Mouse (Mus musculus) thymus, postnatal 10 days (tissue): ENCODE results near the gene Sec61a1.

ENCODE experiments used
- DNase-seq, 2 experiments: peaks; one replicate each; pipeline ENCODE4 v3.0.0; 2021; ENCODE audit warnings: low spot score in 2 of 2

Gene Sec61a1

DNA sequence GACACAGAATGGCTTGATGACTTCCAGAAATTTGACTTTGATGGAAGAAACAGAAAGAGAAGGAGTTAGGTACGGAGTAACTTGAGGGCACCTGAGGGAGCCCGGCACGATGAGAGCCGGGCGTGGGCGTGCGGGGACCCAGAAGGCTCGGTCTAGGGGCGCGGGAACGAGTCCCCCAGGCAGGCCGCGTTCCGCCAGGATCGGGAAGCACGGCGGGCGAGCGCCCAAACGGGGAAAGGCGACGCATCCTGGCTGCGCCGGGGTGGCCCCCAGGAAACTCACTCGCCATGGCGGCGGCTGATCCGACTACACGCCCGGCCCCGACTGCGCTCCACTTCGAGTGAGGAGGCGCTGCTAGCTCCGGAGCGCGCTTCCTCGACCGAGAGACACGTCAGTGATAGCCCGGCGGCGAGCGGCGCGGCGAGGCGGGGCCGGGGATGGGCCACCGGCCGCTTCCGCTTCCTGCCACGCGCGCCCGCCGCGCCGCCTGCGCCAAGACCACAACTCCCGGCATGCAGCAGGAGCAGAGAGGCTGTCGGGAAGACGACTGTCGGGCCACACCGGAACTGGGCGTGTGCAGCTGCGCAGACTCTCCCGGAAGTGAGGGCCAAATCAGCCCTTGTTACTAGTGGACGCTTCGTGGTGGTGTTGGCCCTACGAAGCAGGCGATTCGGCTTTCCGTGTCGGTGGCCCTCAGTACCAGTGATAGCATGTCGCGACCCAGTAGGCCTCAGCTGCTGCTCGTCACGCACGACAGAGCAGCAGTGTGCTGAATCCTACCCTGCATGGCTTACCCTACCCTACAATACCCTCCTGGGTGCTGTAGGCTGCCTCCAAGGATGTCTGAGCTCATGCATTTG is at the start of gene Sec61a1:
Gene Sec61a1, minus strand, starts transcription at position 502 of the 860 bp plus-strand sequence.
- peak; percentile 91 to 93 for DNase-seq

DNA sequence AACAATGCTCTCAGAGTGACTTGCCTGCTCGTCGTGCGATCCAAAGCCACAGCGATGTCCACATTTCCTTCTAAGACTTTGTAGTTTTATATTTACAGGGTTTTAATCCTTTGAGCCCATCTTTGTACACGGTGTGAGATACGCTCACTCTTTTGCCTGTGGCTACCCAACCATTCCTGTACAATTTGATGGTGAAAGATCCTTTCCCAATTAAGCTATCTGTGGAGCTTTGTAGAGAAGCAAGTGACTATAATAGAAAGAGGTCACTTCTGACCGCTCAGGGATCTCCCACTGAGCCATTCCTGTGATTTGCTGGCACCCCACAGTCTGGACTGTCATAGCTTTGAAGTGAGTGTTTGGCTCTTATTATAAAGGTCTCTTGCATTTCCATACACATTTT is 48.0 kb upstream of the Sec61a1 start:
- no peak for DNase-seq

DNA sequence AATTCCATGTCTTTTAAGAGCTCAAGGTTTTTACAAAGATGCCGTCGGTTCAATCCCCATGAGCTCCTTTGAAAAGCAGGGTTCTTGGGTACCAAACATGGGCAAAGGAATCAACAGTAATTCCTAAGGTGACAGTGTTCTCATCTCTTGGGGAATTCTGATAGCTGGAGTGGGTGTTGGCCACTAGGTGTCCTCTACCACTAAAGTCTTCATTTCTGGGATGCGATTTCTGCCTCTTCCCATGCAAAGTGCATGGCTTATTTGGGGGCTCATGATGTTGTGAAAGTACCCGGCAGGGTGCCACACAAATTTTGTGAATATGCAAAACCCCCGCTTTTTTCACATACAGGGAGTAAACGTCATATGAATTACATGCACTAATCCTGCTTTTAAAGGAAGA is 46.3 kb upstream of the Sec61a1 start:
- DNase-seq, result no peak

DNA sequence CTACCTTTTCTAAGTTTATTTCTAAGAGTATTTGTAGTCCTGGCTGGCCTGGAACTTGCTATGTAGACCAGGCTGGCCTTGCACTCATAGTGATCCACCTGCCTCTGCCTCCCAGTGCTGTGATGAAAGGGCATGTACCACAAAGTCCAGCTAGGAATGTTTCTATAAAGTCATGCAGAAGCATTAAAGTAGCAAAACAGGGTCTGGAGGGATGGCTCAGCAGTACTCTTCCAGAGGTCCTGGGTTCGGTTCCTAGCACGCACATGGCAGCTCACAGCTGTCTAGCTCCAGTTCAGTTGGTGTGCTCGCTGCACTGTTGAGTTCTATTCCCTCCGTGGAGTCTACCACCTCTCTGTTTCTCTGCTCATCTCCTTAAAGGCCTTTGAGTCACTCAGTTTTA is 41.5 kb upstream of the Sec61a1 start:
- DNase-seq, result no peak

DNA sequence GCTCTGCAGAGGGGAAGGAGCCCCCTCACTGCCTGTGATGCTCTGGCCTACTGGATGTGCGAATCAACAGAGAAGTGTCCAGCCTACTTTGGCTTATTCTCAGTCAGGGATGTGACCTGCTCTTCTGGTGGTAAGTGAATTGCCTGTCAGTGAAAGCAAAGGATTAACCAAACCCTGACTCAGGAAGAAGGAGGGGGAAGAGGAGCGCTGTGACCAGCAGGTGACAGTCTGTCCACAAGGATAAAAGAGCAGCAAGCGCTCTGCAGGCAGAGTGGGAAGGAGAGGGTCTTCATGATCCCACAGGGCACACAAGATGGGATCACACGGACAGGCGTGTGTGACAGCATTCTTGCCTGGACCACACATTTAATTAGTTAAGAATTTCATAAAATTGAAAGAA is 41.0 kb upstream of the Sec61a1 start:
- DNase-seq, result no peak

DNA sequence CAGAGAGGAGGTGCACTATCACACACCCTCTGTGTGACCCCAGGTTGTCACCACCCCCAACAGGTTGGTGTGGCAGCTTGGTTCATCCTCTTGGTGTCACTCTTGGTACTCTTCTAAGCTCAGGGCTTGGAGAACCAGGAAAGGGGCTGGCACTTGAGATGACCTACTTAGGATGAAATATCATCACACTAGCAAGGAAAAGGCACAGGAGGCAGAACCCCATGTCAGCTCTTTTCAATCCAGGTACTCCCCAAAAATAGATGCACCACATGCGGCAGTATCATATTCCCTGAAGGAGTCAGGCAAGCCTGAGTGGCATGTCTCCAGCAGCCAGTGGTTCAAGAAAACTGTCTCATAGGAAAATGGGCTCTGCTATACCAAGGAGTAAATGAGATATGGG is 39.4 kb upstream of the Sec61a1 start:
- no peak for DNase-seq

DNA sequence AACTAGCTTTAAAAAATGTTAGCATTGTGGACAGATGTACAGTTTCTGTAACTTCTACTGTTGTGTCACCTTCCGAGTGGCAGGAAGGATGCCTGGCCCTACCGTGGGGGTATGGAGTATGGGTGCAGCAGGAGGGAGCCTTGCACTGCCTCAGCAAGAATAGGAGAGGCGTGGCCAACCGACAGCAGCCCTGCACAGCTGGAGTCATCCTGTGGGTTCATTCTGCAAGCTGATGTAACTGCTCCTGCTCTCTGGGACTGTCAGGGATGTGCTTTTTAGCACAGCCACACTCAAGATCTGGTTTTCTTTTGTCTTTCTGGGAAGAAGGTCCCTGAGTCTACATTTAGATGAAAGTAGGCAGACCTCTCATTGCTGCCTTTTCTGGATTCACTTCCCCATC is 38.8 kb upstream of the Sec61a1 start:
- DNase-seq, result no peak

DNA sequence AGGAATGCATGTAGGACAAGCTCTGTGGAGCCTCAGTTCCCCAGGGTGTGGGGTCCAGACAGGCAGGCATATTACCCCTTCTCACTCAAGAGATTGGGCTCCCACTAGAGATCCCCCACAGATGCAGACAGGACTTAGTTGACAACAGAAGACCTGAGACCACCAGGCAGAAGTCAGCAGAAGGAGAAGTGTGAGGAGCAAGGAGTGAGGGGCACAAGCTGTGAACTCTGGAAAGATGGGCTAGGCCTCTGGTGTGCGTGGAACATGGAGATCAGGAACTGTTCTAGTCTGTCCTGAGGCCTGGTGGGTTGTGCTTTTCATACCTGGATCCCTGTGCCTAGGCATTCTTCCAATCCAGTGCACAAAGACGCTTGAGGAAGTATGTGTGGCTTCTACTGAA is 31.2 kb upstream of the Sec61a1 start:
- no peak for DNase-seq

DNA sequence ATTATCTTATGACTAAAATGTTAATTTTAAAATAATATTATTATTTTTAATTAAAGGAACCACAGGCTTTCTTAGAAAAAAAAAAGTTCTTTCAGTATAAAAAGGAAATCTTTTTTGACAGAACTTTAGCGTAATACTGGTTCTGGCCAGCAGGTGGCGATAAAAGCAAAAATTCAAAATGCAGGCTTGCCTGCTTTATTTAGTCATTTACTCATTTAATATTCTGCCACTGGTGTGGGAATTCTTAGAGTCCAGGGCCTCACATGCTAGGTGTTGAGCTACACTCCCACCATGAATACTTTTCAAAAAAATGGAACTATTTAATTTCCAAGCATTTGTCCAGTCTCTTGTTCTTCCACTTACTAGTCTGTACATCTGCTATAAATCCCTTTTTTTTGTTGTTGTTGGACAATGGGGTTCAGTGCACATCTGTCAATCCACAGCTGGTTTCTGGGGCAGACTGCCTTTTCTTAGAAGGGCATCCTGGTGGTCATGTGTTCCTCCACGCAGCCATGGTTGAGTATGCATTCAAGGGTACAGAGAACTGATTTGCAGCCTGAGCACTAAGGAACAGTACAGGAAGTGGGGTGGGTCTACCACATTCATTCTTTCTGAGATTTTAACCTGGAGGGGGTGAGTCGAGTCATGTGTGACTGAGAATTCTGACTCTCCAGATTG is 30.6 kb upstream of the Sec61a1 start:
- DNase-seq, result peak; percentile 18 to 54

DNA sequence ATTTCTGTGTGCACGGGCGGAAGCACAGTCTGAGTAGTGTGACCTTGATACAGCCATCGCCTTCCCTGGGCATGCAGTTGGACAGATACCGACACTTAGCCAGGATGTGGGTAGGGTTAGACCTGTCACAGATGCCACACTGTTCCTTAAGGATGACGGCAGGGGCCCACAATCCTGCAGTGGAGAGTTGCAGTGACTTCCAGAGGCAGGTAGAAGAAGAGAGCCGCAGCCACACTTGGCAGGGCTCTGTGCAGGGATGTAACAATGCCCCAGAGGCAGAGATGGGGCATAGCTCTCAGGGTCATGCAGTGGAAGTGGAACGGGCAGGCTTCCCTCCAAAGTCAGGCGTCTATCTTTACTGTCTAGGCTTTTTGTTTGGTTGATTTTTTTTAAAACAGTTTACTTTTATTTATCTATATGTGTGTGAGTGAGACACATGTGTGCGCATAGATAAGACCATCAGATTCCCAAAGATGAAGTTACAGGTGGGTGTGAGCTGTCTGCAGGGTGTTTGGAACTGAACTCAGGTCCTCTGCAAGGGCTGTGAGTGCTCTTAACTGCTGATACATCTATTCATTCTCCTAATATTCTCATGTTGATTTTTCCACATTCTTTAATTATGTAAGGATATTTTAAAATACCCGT is 29.8 kb upstream of the Sec61a1 start:
- no peak for DNase-seq

DNA sequence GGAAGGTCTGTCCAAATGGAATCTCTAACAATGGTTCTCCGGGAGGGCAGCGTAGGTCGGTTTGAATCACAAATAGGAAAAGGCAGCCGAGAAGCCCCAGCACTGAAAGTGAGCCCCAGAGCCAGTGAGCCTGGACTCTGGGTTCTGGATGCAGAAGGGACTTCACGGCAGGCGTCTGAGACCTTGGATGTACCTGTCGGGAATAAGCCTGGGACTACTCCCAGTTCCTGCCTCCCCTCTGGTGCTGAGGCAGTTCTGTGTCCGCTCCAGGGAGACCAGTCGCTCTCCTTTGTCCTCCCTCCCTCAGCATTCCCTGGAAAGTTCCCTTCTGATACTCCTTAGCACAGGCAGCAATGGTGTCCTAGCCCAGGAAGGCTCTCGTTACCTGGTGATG is 26.7 kb upstream of the Sec61a1 start:
- no peak for DNase-seq

DNA sequence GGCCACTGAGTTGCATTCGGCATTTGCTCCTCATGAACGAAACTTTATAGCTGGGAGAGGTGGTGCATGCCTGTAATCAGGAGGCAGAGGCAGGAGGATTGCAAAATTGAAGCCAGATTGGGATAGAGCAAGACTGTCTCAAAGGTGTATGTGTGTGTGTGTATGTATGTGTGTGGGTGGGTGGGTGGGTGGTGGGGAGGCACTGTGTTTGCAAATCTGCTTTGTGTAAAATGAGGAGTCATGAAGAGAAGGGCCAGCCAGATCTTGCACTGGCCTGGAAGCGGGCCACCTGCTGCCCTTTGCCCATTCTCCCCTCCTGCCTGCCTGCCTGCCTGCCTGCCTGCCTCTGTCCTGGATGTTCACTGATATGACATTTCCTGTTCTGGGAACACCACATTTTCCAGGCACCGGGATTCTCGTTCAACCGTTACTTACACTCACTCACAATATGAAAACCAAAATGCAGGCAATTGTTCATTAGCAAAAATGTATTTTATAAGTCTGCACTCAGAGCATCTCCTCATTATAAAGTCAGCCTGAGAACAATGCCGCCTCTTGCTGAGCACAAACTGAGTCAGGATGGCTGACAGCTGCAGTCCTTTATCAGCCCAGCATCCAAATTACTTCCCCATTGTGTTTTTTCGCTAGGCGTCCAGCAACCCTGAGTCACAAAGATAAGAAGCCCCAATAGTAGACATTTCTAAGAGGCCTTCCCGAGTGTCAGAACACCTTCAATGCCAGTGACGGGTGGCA is 26.1 kb upstream of the Sec61a1 start:
- DNase-seq, result no peak

DNA sequence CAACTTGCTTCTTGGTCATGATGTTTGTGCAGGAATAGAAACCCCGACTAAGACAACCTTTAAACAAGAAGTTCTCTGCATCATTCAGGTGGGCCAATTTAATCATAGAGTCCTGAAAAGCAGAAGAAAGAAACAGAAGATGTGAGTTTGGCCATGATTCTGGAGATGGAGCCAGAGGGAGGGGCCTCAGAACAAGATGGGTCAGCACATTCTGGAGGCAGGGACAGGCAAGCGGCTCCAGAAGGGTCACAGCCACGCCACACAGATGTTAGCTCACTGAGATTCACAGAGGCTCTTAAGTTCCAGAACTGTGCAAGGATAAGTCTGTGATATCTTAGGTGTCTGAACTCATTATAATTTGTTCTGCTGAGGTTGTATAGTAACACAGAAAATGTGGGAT is 25.5 kb upstream of the Sec61a1 start:
- DNase-seq, result no peak

DNA sequence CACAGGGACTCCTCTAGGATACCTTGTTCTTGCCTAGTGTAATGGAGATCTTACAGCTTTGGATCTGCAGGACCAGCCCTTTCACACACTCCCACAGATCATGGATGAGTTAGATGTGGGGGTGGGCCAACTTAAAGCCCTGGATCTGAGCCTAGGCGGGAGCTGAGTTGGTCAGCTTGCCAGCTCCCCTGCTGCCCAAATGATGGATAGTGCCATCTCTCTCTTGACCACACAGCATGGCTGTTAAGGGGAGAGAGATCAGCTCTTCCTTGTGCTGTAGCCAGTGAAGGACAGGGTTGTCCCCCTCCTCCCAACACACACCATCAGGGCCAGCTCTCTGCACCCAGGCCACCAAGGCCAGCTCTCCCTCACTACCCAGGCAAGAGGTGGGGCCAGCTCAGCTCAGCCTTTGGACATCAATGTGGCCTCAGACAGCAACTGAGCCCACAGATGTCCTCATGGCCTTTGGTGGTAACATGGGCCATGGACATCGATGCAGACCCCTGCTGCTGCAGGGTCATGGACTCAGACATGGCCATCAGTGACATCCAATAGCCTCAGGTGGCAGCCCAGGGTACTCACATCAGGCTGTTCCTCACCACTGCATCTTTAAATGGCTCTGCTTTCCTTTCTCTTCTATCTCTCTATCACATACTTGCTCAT is 21.5 kb upstream of the Sec61a1 start:
- no peak for DNase-seq

DNA sequence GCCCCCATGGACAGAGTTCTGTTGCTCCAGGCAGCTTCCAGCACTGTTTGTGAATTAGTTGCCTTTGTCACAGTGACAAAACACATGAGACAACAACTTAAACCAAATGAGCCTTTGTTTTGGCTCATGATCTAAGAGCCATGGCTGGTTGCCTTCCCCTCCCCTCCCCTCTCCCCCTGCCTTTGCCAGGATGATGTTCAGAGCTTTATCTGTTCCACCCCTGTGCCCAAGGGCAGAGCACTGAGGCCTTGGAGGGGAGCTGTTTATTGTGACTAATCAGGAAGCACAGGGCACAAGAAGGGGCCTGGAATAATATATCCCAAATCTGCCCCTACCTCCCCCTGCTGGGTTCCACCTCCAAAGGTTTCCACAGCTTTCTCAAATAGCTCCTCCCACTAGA is 11.6 kb upstream of the Sec61a1 start:
- DNase-seq, result no peak

DNA sequence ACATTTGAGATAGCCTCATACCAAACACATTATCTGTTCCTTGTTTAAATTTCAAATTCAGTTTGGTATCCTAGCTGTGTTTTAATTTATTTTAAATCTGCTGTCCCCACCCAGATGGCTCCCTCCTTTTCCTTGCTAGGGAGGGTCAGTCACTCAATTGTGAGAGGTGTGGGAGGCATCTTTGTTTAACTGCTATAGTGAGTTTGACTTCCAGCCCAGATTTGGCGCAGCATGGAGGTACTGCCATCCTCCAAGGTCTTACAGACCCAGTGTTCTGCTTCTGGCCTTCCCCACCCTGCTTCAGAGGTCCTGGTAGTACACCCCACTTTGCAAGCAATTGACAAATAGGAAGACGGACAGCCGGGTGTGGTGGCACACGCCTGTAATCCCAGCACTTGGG is 5.4 kb upstream of the Sec61a1 start:
- DNase-seq, result no peak

DNA sequence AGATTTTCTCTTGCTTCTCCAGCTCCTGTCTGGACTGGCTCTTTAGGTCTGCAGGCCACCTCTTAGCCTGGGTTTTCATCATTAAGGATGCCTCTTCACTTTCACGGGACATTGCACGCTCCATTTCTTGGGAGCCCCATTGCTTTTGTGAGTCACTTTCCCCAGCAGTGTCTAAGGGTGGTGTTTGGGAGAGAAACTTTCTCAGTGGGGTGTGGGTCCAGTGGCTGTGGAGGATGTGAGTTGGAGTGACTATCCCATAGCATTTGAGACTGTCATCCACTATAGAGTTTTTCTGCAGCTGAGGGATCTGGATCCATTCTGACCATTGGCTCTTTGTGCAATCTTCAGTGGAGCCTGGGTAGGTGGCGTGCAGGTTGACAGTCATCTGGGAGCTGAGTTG is 4.7 kb upstream of the Sec61a1 start:
- DNase-seq, result no peak

DNA sequence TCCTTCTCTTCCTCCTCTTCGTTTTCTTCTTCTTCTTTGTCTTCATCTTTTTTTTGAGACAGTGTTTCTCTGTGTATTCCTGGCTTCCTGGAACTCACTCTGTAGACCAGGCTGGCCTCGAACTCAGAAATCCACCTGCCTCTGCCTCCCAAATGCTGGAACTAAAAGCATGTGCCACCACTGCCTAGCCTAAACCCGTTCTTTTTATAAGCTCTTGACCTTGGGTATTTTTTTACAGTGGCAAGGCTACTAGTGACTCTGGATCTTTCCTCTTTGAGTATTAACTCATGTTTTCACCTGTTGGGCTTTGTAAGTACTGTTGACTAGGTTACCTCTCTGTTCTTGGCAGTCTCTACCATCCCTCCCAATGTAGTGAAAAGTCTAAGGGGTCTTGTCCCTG is 4.3 kb upstream of the Sec61a1 start:
- no peak for DNase-seq

DNA sequence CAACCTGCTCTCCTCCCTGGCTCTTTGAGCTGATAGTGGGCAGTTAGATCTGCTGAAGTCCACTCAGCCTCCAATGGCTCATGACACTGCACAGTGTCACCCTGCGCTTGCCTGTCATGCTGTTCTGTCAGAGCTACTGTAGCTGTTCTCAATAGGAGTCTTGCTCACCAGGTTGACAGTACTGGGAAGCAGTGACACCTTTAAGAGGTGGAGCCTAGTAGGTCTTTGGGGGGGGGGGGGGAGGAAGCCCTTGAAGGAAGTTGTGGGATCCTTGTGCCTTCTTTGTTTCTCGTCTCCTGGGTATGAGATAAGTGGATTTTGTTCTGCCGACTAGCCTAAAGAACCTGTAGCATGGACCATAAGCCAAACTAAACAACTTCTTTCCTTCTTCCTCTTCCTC is 3.9 kb upstream of the Sec61a1 start:
- no peak for DNase-seq

DNA sequence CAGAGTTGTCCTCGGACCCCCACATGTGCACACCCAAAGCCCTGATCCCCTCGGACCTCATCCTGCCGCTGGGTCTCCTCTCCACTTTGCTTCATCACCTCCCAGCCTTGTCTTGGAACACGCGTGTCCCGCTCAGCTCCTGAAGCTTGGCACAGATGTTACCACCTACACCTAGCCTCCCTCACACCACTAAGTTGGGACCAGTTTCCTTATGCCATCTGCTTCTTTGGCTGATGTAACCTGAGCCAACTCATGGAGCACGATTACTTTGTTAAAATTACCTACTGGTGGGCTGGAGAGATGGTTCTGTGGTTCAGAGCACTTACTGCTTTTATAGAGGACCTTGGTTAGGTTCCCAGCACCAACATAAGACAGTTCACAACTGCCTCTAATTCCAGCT is 3.1 kb upstream of the Sec61a1 start:
- no peak for DNase-seq

DNA sequence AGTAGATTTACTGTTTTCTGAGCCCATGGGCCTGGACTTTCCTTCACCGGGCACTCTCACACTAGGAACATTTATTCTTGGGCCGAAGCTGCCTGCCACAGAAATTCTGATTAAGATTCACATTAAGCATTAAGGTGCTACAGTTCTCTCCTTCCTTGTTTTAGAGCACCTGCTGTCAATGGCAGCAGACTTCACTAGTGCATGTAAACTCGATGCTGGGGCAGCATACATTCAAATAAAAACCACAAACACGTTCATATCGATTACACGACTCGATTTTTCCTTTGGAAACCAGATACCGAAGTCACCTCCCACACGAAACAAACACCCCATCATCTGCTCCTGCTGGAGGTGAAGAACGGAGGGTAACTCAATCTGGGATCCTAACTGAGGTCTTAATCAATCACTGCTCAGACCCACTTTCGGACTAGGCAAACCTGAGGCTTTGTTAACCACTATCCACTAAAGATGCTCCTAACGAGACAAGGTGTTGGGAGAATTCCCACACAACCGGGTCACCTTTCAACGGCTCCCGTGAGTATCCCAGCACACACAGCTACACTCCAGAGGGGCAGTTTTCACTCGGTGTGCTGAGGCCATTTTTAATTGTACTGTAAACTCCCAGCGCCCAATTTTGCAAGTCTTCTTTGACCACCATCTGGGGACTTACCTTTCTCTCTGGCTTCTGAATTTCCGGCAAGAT is 853 bp downstream of the Sec61a1 start:
- DNase-seq, result peak in 1 of 2 experiments; percentile 16
